Mouse (Mus musculus) megakaryocyte, embryonic 14.5 days (primary cell): ENCODE measurements around the gene Tmem150c.

Experiments
- FLI1 ChIP-seq: IDR thresholded peaks from 2 replicates; pipeline ENCODE4 v1.6.1; 2012; ENCODE audit warnings: low read length, inconsistent platforms, mixed read lengths
- GATA1 ChIP-seq: IDR thresholded peaks from 3 replicates; pipeline ENCODE4 v1.6.1; 2012; ENCODE audit warnings: mixed read lengths, low read length, inconsistent platforms, borderline replicate concordance

DNA sequence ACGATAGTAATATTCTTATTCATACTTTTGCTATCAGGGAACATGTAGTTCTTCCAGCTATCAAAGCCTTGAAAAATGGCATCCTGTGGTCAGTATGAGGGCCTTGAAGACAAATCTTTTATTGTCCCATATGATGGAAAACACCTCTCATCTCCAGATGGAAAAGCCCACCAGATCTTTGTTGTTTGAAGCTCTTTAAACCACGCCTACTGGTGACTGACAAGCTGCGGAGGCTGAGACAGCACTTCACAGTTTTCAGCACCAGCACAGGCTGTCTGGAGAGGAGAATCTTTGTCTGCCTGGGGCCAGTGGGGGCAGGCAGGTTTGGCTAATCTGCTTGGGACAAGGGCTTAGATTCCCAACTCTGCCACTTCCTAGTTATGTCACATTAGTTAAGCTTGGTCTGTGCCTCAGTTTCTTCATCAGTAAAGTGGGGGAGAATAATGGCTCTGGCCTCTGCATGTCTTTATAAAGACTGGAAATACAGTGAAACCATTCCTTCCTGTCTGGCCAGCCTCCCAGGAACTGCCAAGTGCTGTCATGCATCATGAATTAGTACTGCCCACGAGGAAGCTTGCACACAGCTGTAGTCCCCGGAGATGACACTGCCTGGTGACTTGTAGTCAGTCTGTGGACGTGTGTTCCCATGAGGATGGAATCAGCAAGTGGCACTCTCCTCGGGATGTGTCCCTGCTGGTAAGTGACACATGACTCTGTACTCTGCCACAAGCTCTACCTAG is 49.9 kb downstream of the Tmem150c start:
- no peak for TF ChIP-seq GATA1
- no peak for TF ChIP-seq FLI1
